Mouse (Mus musculus) c-Kit-positive CD71-negative TER-119-negative erythroid progenitor cells, embryonic 14.5 days (primary cell): ENCODE measurements around the gene Prg3.
A peak's percentile ranks its signal among the peaks of the same experiment; 100 is the strongest.

Source experiments
- DNase-seq: peaks from one replicate; pipeline ENCODE4 v3.0.0-alpha.2; 2013; ENCODE audit warnings: low read depth

Prg3 gene

GRCm38 (mm10) chr2:84987930-84988329, at the start of gene Prg3:
TSS of gene Prg3 (plus strand) at chr2:84988215.
- DNase-seq, result no peak

- DNase-seq, result peak; percentile 68
Observed at GRCm38 (mm10) chr2:84938249-84938946, 49.6 kb upstream of the Prg3 start.

GRCm38 (mm10) chr2:84939306-84939705, 48.7 kb upstream of the Prg3 start:
- no peak for DNase-seq

- DNase-seq, result no peak
Observed at GRCm38 (mm10) chr2:84939711-84940110, 48.3 kb upstream of the Prg3 start.

- DNase-seq, result no peak
Observed at GRCm38 (mm10) chr2:84941332-84941731, 46.7 kb upstream of the Prg3 start.

- DNase-seq, result no peak
Observed at GRCm38 (mm10) chr2:84941795-84942194, 46.2 kb upstream of the Prg3 start.

GRCm38 (mm10) chr2:84947154-84947771, 40.8 kb upstream of the Prg3 start:
- no peak for DNase-seq

- DNase-seq, result no peak
Observed at GRCm38 (mm10) chr2:84948252-84948651, 39.8 kb upstream of the Prg3 start.

GRCm38 (mm10) chr2:84948721-84949120, 39.3 kb upstream of the Prg3 start:
- no peak for DNase-seq

- no peak for DNase-seq
Observed at GRCm38 (mm10) chr2:84951027-84951426, 37.0 kb upstream of the Prg3 start.

- DNase-seq, result no peak
Observed at GRCm38 (mm10) chr2:84952251-84952650, 35.8 kb upstream of the Prg3 start.

- no peak for DNase-seq
Observed at GRCm38 (mm10) chr2:84952693-84953092, 35.3 kb upstream of the Prg3 start.

GRCm38 (mm10) chr2:84955435-84955834, 32.6 kb upstream of the Prg3 start:
- DNase-seq, result no peak

- peak; percentile 56 for DNase-seq
Observed at GRCm38 (mm10) chr2:84956274-84956673, 31.7 kb upstream of the Prg3 start.

- DNase-seq, result no peak
Observed at GRCm38 (mm10) chr2:84958588-84959264, 29.3 kb upstream of the Prg3 start.

GRCm38 (mm10) chr2:84961300-84961699, 26.7 kb upstream of the Prg3 start:
- DNase-seq, result no peak

- DNase-seq, result no peak
Observed at GRCm38 (mm10) chr2:84961901-84962300, 26.1 kb upstream of the Prg3 start.

GRCm38 (mm10) chr2:84962906-84963507, 25.0 kb upstream of the Prg3 start:
- DNase-seq, result no peak

- DNase-seq, result no peak
Observed at GRCm38 (mm10) chr2:84964111-84964801, 23.8 kb upstream of the Prg3 start.

- DNase-seq, result peak; percentile 25
Observed at GRCm38 (mm10) chr2:84967318-84967991, 20.6 kb upstream of the Prg3 start.

- no peak for DNase-seq
Observed at GRCm38 (mm10) chr2:84975580-84975979, 12.4 kb upstream of the Prg3 start.

GRCm38 (mm10) chr2:84980188-84980587, 7.8 kb upstream of the Prg3 start, which contains the start of gene Prg2:
TSS of gene Prg2 (plus strand) at chr2:84980461.
- DNase-seq, result no peak
